Mouse (Mus musculus) adipocyte (in vitro differentiated cells): ENCODE data around the gene Zscan22.
A peak's percentile ranks its signal among the peaks of the same experiment; 100 is the strongest.
"Not testable (repeated sequence)": the region's sequence is repeated elsewhere in the genome, so short reads cannot be mapped to it uniquely, and the experiment has no call there.

ENCODE experiments used
- DNase-seq: peaks from one replicate; pipeline ENCODE4 v3.0.0-alpha.2; 2016; ENCODE audit warnings: low spot score

Gene Zscan22

GRCm38 (mm10) chr7:12927693-12928589 lies 30.3 kb downstream of the Zscan22 start:
- no peak for DNase-seq

GRCm38 (mm10) chr7:12933615-12934140 lies 36.1 kb downstream of the Zscan22 start:
- DNase-seq: no peak

DNA sequence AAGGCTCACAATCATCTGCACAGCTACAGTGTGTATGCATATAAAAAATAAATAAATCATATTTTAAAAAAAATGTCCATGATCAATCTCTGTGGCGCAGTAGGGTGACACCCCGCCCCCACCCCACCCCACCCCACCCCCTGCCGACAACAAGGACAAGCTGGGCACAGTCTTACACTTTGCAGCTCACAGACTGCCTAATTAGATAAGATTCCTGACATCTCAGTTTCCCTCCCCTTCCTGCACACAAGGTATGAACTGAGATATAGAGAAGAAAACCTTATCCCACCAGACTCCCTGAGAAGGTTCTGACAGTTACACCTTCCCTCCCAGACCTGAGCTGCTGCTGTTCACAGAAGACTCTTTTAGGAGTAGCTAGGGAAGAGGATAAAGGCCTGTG lies 37.2 kb downstream of the Zscan22 start:
- no peak for DNase-seq

- DNase-seq: not testable (repeated sequence)
These were observed 39.7 kb downstream of the Zscan22 start for GRCm38 (mm10) chr7:12937254-12937803.

DNA sequence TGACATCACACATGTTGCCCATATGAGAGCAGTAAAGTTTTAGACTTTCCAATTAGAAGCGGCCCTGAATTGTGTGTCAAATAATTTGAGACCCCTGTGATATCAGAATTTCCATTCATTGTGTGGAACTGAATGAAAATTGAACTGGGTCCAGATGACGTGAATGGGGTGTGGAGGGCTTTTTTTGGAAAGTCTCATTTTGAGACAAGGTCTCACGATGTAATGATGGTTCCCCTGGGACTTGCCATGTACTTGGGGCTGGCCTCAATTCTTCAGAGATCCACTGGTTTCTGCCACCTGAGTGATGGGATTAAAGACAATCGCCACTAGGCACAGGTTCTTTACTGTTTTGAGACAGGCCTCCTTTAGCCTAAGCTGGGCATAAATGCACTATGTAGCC lies 43.0 kb downstream of the Zscan22 start:
- no peak for DNase-seq

DNA sequence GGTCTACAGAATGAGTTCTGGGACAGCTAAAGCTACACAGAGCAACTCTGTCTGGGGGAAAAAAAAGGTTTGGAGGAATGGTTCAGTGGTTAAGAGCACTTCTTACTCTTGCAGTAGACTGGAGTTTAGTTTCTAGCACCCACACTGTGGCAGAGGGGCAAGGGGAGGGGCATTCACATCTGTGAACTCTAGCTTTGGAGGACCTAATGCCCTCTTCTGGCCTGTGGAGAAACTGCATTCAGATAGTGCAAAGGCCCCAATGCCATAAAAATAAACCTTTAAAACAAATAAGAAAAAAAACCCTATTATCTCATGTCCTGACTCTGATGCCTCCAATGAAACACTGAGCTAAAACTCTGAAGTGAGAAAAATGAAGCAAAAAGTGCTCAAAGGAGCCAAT lies 45.9 kb downstream of the Zscan22 start:
- DNase-seq: no peak

GRCm38 (mm10) chr7:12949032-12949871 lies 51.6 kb downstream of the Zscan22 start:
- DNase-seq: peak; percentile 67

DNA sequence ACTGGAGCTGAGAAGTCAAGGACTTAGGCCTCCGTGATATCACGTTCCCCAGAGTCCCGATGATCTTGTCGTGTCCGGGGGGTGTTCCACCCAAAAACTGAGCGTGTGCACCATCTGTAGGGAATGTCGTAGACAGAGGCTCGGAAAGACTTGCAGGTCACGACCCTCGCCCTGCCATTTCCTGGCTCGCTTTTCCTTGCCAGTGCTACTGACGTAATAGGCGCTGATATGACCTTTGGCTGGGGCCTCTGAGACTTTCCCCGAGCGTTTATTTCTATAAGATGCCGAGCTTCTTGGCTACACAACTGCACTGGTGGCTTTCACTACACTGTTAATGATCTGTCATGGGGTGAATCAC lies 52.2 kb downstream of the Zscan22 start:
- no peak for DNase-seq

GRCm38 (mm10) chr7:12954896-12955295 lies 57.3 kb downstream of the Zscan22 start:
- no peak for DNase-seq

- no peak for DNase-seq
These were observed 59.9 kb downstream of the Zscan22 start for GRCm38 (mm10) chr7:12957511-12957910.
